Mouse (Mus musculus): ENCODE results near the gene Slfn5. TPM values are rescaled to one million over a fixed set of nuclear protein-coding genes. Genes with fewer than 3 reads are reported as not detected.

The Slfn5 gene
- polyA plus RNA-seq, 1 experiment = 3.4 TPM

DNA sequence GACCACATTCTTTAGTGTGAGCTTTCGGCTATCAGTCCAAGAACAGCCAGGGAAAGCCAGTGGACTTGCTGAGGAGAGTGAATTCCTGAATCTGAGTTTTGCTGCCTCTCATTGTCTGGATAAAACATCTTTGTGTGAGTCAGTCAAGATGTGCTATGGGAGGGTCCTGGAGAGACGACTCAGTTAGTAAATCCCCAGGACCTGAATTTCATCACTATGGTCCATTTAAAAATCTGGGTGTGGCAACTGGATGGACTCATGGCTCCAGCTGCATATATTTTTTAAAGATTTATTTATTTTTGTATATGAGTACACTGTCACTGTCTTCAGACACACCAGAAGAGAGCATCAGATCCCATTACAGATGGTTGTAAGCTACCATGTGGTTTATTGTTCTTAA lies 5.5 kb upstream of the Slfn5 start:
- Histone ChIP-seq H3K27ac (ENCODE audit: insufficient read depth, low read length) (no peak overlapping the region), H3K36me3 (ENCODE audit: control insufficient read depth, insufficient read depth, low read length) (no peaks in the 10 kb centered on the region), H3K4me1 (ENCODE audit: control insufficient read depth, insufficient read depth, insufficient read length) (0 out of 2 replicates have a peak, but pooled peaks cover 3% of the 10 kb centered on the region), H3K4me3 (ENCODE audit: extremely low read depth, insufficient read depth, insufficient read length) (no peak overlapping the region), H3K27me3 (ENCODE audit: control insufficient read depth, insufficient read depth, low read length) (no peaks in the 10 kb centered on the region)
- no peak for DNase-seq (ENCODE audit: low read depth in 1 of 2, low spot score in 2 of 2)
- TF ChIP-seq POLR2A (IDR thresholded peaks at IDR 0.05; ENCODE audit: low read depth, low read length) (no peak), CTCF (IDR thresholded peaks at IDR 0.05; ENCODE audit: extremely low read depth, insufficient read depth, insufficient read length, insufficient replicate concordance) (no peak)
- 81% methylated on average over 2 of the region's 2 CpGs for WGBS

- peak; percentile 21 to 60 for DNase-seq (ENCODE audit: low read depth in 1 of 2, low spot score in 2 of 2)
- 29% methylated on average over 4 of the region's 4 CpGs for WGBS
- no peak overlapping the region for H3K4me3 ChIP-seq (ENCODE audit: extremely low read depth, insufficient read depth, insufficient read length)
- H3K27ac ChIP-seq (ENCODE audit: insufficient read depth, low read length) = peak overlapping the region; percentile 30
- peaks cover 3% of the 10 kb centered on the region; the same call in 1 of the 2 replicates for H3K4me1 ChIP-seq (ENCODE audit: control insufficient read depth, insufficient read depth, insufficient read length)
- H3K27me3 ChIP-seq (ENCODE audit: control insufficient read depth, insufficient read depth, low read length) = no peaks in the 10 kb centered on the region
- no peaks in the 10 kb centered on the region for H3K36me3 ChIP-seq (ENCODE audit: control insufficient read depth, insufficient read depth, low read length)
- TF ChIP-seq CTCF (IDR thresholded peaks at IDR 0.05; ENCODE audit: extremely low read depth, insufficient read depth, insufficient read length, insufficient replicate concordance) (no peak), POLR2A (IDR thresholded peaks at IDR 0.05; ENCODE audit: low read depth, low read length) (no peak)
These were observed 3.7 kb upstream of the Slfn5 start for GRCm38 (mm10) chr11:82947457-82947856.

DNA sequence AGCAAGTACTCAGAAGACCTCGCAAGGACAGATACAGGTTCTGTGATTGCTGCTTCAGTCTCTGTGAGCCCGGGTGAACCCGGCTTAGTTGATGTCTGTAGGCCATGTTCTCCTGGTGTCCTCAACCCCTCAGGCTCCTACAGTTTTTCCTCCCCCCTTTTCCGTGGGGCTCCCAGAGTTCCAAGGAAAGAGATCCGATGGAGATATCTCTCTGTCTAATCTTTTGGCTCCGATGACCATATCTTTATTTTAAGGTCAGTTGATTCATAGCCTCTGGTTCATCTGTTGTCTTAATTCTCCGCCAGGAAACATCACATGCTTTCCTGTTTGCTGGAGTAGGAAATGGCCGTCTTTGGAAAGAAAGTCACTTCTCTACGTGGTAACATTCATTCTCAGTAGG lies 2.1 kb upstream of the Slfn5 start:
- Histone ChIP-seq H3K27me3 (ENCODE audit: control insufficient read depth, insufficient read depth, low read length) (no peaks in the 10 kb centered on the region), H3K36me3 (ENCODE audit: control insufficient read depth, insufficient read depth, low read length) (no peaks in the 10 kb centered on the region), H3K4me3 (ENCODE audit: extremely low read depth, insufficient read depth, insufficient read length) (no peak overlapping the region), H3K27ac (ENCODE audit: insufficient read depth, low read length) (peak overlapping the region; percentile 13; the same call in 1 of the 2 replicates), H3K4me1 (ENCODE audit: control insufficient read depth, insufficient read depth, insufficient read length) (peaks cover 5% of the 10 kb centered on the region; the same call in 1 of the 2 replicates)
- DNase-seq (ENCODE audit: low read depth in 1 of 2, low spot score in 2 of 2) = no peak
- WGBS = 90% methylated on average over 9 of the region's 9 CpGs
- TF ChIP-seq POLR2A (IDR thresholded peaks at IDR 0.05; ENCODE audit: low read depth, low read length) = no peak
- TF ChIP-seq CTCF (IDR thresholded peaks at IDR 0.05; ENCODE audit: extremely low read depth, insufficient read depth, insufficient read length, insufficient replicate concordance) = no peak

- H3K4me3 ChIP-seq (ENCODE audit: extremely low read depth, insufficient read depth, insufficient read length) = peak overlapping the region; percentile 68
- TF ChIP-seq POLR2A (IDR thresholded peaks at IDR 0.05; ENCODE audit: low read depth, low read length) (no peak), CTCF (IDR thresholded peaks at IDR 0.05; ENCODE audit: extremely low read depth, insufficient read depth, insufficient read length, insufficient replicate concordance) (no peak)
- H3K27ac ChIP-seq (ENCODE audit: insufficient read depth, low read length) = peak overlapping the region; percentile 87
- 1% methylated on average over 28 of the region's 28 CpGs for WGBS
- peaks cover 5% of the 10 kb centered on the region; the same call in 1 of the 2 replicates for H3K4me1 ChIP-seq (ENCODE audit: control insufficient read depth, insufficient read depth, insufficient read length)
- H3K27me3 ChIP-seq (ENCODE audit: control insufficient read depth, insufficient read depth, low read length) = no peaks in the 10 kb centered on the region
- peaks cover 1% of the 10 kb centered on the region; the same call in 1 of the 2 replicates for H3K36me3 ChIP-seq (ENCODE audit: control insufficient read depth, insufficient read depth, low read length)
- DNase-seq (ENCODE audit: low read depth in 1 of 2, low spot score in 2 of 2) = peak in 1 of 2 experiments; percentile 48
These were observed 889 bp downstream of the Slfn5 start for GRCm38 (mm10) chr11:82951865-82952611.

GRCm38 (mm10) chr11:82952612-82953542 lies 1.7 kb downstream of the Slfn5 start:
- H3K27me3 ChIP-seq (ENCODE audit: control insufficient read depth, insufficient read depth, low read length) = no peaks in the 10 kb centered on the region
- peaks cover 5% of the 10 kb centered on the region; the same call in 1 of the 2 replicates for H3K4me1 ChIP-seq (ENCODE audit: control insufficient read depth, insufficient read depth, insufficient read length)
- H3K36me3 ChIP-seq (ENCODE audit: control insufficient read depth, insufficient read depth, low read length) = peaks cover 5% of the 10 kb centered on the region
- H3K27ac ChIP-seq (ENCODE audit: insufficient read depth, low read length) = peak overlapping the region; percentile 87
- peak overlapping the region; percentile 68 for H3K4me3 ChIP-seq (ENCODE audit: extremely low read depth, insufficient read depth, insufficient read length)
- DNase-seq (ENCODE audit: low read depth in 1 of 2, low spot score in 2 of 2) = peak; percentile 63 to 73
- 14% methylated on average over 9 of the region's 9 CpGs for WGBS
- TF ChIP-seq CTCF (IDR thresholded peaks at IDR 0.05; ENCODE audit: extremely low read depth, insufficient read depth, insufficient read length, insufficient replicate concordance) = no peak
- no peak for TF ChIP-seq POLR2A (IDR thresholded peaks at IDR 0.05; ENCODE audit: low read depth, low read length)

- TF ChIP-seq POLR2A (IDR thresholded peaks at IDR 0.05; ENCODE audit: low read depth, low read length) = no peak
- peaks cover 6% of the 10 kb centered on the region for H3K36me3 ChIP-seq (ENCODE audit: control insufficient read depth, insufficient read depth, low read length)
- no peaks in the 10 kb centered on the region for H3K27me3 ChIP-seq (ENCODE audit: control insufficient read depth, insufficient read depth, low read length)
- WGBS = 77% methylated on average over 6 of the region's 6 CpGs
- peaks cover 3% of the 10 kb centered on the region; the same call in 1 of the 2 replicates for H3K4me1 ChIP-seq (ENCODE audit: control insufficient read depth, insufficient read depth, insufficient read length)
- DNase-seq (ENCODE audit: low read depth in 1 of 2, low spot score in 2 of 2) = no peak
- no peak overlapping the region for H3K4me3 ChIP-seq (ENCODE audit: extremely low read depth, insufficient read depth, insufficient read length)
- no peak overlapping the region for H3K27ac ChIP-seq (ENCODE audit: insufficient read depth, low read length)
These were observed 3.5 kb downstream of the Slfn5 start for GRCm38 (mm10) chr11:82954631-82955030.

All from spleen, adult 2 months (tissue).